Mouse (Mus musculus) testis, adult 2 months (tissue): ENCODE data around the gene Galk1. TPM values are rescaled to one million over a fixed set of nuclear protein-coding genes. Genes with fewer than 3 reads are reported as not detected.

Experiments used
- H3K27ac ChIP-seq: fragments of 200-500 bp; 2 replicates; pipeline ENCODE4 v1.5.1; 2012; ENCODE audit warnings: low read depth, low read length; ENCODE audit not compliant: control insufficient read depth, insufficient read depth
- H3K27me3 ChIP-seq: fragments of 200-500 bp; 2 replicates; pipeline ENCODE4 v1.6.1; 2012; ENCODE audit warnings: mild to moderate bottlenecking, low read length, moderate library complexity; ENCODE audit not compliant: control insufficient read depth, insufficient read depth
- H3K36me3 ChIP-seq: fragments of 200-500 bp; 2 replicates; pipeline ENCODE4 v1.6.1; 2012; ENCODE audit warnings: mild to moderate bottlenecking, low read length; ENCODE audit not compliant: control insufficient read depth, insufficient read depth
- H3K4me1 ChIP-seq: fragments of 200-500 bp; 2 replicates; pipeline ENCODE4 v1.6.1; 2012; ENCODE audit warnings: low read length; ENCODE audit not compliant: control insufficient read depth, insufficient read depth
- H3K4me3 ChIP-seq: fragments of 200-500 bp; 2 replicates; pipeline ENCODE4 v1.5.1; 2012; ENCODE audit warnings: low read depth, mild to moderate bottlenecking, low read length, moderate library complexity, mixed read lengths; ENCODE audit not compliant: control insufficient read depth
- CTCF ChIP-seq: fragments of 200-500 bp; IDR thresholded peaks from 2 replicates; pipeline ENCODE4 v1.5.1; 2012; ENCODE audit warnings: low read depth, mild to moderate bottlenecking, inconsistent platforms, low read length, moderate library complexity; ENCODE audit not compliant: control insufficient read depth, insufficient read depth, insufficient replicate concordance
- POLR2A ChIP-seq: fragments of 200-500 bp; IDR thresholded peaks from 2 replicates; pipeline ENCODE4 v1.6.1; 2012; ENCODE audit warnings: low read depth, mild to moderate bottlenecking, inconsistent platforms, low read length, moderate library complexity; ENCODE audit not compliant: control insufficient read depth
- polyA plus RNA-seq: library from polyadenylated mRNA; depleted of rRNA; stranded (reverse); fragments of >200 nt; gene quantifications from 2 replicates; pipeline ENCODE4 v1.2.3, GENCODE M21; 2012; rRNA removed

Galk1 gene
- polyA plus RNA-seq, 1 experiment = 27.8 TPM

- Histone ChIP-seq H3K36me3 (no peaks in the 10 kb centered on the region), H3K27me3 (no peaks in the 10 kb centered on the region; the same call in 1 of the 2 replicates), H3K27ac (no peak overlapping the region), H3K4me1 (peaks cover 11% of the 10 kb centered on the region), H3K4me3 (no peak overlapping the region)
- TF ChIP-seq CTCF (no peak), POLR2A (no peak)
These were observed 42.4 kb downstream of the Galk1 start for GRCm38 (mm10) chr11:115970006-115970673.

GRCm38 (mm10) chr11:115968731-115969405 is 43.7 kb downstream of the Galk1 start:
- Histone ChIP-seq H3K4me1 (no peaks in the 10 kb centered on the region), H3K4me3 (no peak overlapping the region), H3K27ac (no peak overlapping the region), H3K27me3 (no peaks in the 10 kb centered on the region), H3K36me3 (peaks cover 2% of the 10 kb centered on the region; the same call in 1 of the 2 replicates)
- TF ChIP-seq POLR2A = no peak
- no peak for TF ChIP-seq CTCF

- no peak for TF ChIP-seq CTCF
- TF ChIP-seq POLR2A = no peak
- Histone ChIP-seq H3K4me3 (no peak overlapping the region), H3K36me3 (peaks cover 2% of the 10 kb centered on the region; the same call in 1 of the 2 replicates), H3K4me1 (no peaks in the 10 kb centered on the region), H3K27me3 (no peaks in the 10 kb centered on the region), H3K27ac (no peak overlapping the region)
These were observed 47.4 kb downstream of the Galk1 start for GRCm38 (mm10) chr11:115964977-115965604.

- TF ChIP-seq CTCF (no peak), POLR2A (no peak)
- H3K36me3 ChIP-seq = peaks cover 2% of the 10 kb centered on the region; the same call in 1 of the 2 replicates
- H3K27ac ChIP-seq = no peak overlapping the region
These were observed 49.7 kb downstream of the Galk1 start for GRCm38 (mm10) chr11:115962651-115963412.

GRCm38 (mm10) chr11:115959018-115959417 is 53.5 kb downstream of the Galk1 start:
- Histone ChIP-seq H3K4me3 (no peak overlapping the region), H3K4me1 (peaks cover 3% of the 10 kb centered on the region; the same call in 1 of the 2 replicates), H3K27me3 (no peaks in the 10 kb centered on the region), H3K36me3 (no peaks in the 10 kb centered on the region; the same call in 1 of the 2 replicates), H3K27ac (no peak overlapping the region)
- TF ChIP-seq CTCF (no peak), POLR2A (no peak)

More at GRCm38 (mm10) chr11:115962651-115963412, 49.7 kb downstream of the Galk1 start:
- Histone ChIP-seq H3K4me1 (no peaks in the 10 kb centered on the region), H3K4me3 (no peak overlapping the region), H3K27me3 (no peaks in the 10 kb centered on the region)

Other genes with a start within 250 kb of the Galk1 start
- gene Tmem94, start 247.3 kb downstream of the Galk1 start, polyA plus RNA-seq = 80.1 and 91.5 TPM in 2 replicates
- 7.6 and 8.6 TPM in 2 replicates for gene Caskin2, start 199.1 kb downstream of the Galk1 start, polyA plus RNA-seq
- gene Tsen54, start 198.0 kb downstream of the Galk1 start, polyA plus RNA-seq = 12.9 and 14.7 TPM in 2 replicates
- 3.1 and 9.0 TPM in 2 replicates for gene Llgl2, start 188.7 kb downstream of the Galk1 start, polyA plus RNA-seq
- 11.7 and 12.1 TPM in 2 replicates for gene Myo15b, start 154.3 kb downstream of the Galk1 start, polyA plus RNA-seq
- gene Smim5, start 112.8 kb downstream of the Galk1 start, polyA plus RNA-seq = 0.72 TPM in 1 of 2 replicates, not detected in the other
- gene Smim6, start 100.7 kb downstream of the Galk1 start, polyA plus RNA-seq = 17.6 and 20.7 TPM in 2 replicates
- gene Sap30bp, start 79.4 kb downstream of the Galk1 start, polyA plus RNA-seq = 20.2 and 20.4 TPM in 2 replicates
- gene Recql5, start 79.2 kb downstream of the Galk1 start, polyA plus RNA-seq = 30.3 and 33.1 TPM in 2 replicates
- 0.44 and 0.76 TPM in 2 replicates for gene Itgb4, start 38.0 kb downstream of the Galk1 start, polyA plus RNA-seq
- gene H3f3b, start 15.2 kb upstream of the Galk1 start, polyA plus RNA-seq = 276 and 330 TPM in 2 replicates
- gene Unk, start 17.6 kb upstream of the Galk1 start, polyA plus RNA-seq = 21.3 and 21.5 TPM in 2 replicates
- 3.4 and 3.8 TPM in 2 replicates for gene Unc13d, start 65.2 kb upstream of the Galk1 start, polyA plus RNA-seq
- gene Wbp2, start 74.3 kb upstream of the Galk1 start, polyA plus RNA-seq = 253 and 269 TPM in 2 replicates
- 6.6 and 8.3 TPM in 2 replicates for gene Trim47, start 114.5 kb upstream of the Galk1 start, polyA plus RNA-seq
- gene Trim65, start 118.4 kb upstream of the Galk1 start, polyA plus RNA-seq = 0.57 and 0.63 TPM in 2 replicates
- 51.3 and 54.5 TPM in 2 replicates for gene Mrpl38, start 126.1 kb upstream of the Galk1 start, polyA plus RNA-seq
- 48.2 and 55.9 TPM in 2 replicates for gene Fbf1, start 155.4 kb upstream of the Galk1 start, polyA plus RNA-seq
- 17.0 and 17.8 TPM in 2 replicates for gene Ten1, start 186.1 kb upstream of the Galk1 start, polyA plus RNA-seq
- gene Acox1, start 186.3 kb upstream of the Galk1 start, polyA plus RNA-seq = 19.0 and 19.3 TPM in 2 replicates
- 1.1 and 1.2 TPM in 2 replicates for gene Evpl, start 225.4 kb upstream of the Galk1 start, polyA plus RNA-seq